ENCODE assay signal across 1 mouse cellular context in the genomic region with DNA sequence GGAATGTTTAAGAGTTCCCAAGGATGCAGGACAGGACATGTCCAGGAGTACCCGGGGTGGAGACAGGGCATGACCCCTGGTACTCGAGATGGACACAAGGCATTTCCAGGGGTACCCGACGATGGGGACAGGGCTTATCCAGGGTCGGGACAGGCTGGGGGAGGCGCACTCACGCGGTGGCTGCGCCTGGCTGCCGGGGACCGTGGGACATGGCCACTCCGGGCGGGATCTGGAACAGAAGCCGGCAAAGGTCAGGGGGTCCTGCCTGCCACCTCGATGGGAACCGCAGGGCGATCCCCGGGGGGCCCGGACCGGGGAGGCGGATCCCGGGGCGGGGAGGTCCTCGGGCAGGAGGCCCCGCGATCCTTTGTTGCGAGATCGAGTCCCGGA.
TF ChIP-seq lines count a peak whose summit lies in the region.

No protein-coding gene starts in this region.

TF ChIP-seq in CH12.LX, 34 proteins besides CTCF, POLR2A, EP300 and RAD21:
- TF ChIP-seq ZKSCAN1 (IDR thresholded peaks at IDR 0.05; ENCODE audit: borderline replicate concordance, low read depth, low read length) (no peak), ELF1 (IDR thresholded peaks at IDR 0.05; ENCODE audit: low read depth, low read length) (no peak), USF2 (conservative IDR thresholded peaks at IDR 0.05; ENCODE audit: low read depth, low read length) (no peak), MEF2A (IDR thresholded peaks at IDR 0.05; ENCODE audit: borderline replicate concordance, low read depth, low read length) (no peak), GABPA (IDR thresholded peaks at IDR 0.05; ENCODE audit: insufficient replicate concordance, low read depth, low read length) (no peak)
